Mouse (Mus musculus) heart, adult 2 months (tissue): ENCODE results near the gene Pam.

ENCODE experiments used
- CTCF ChIP-seq: fragments of 200-600 bp; IDR thresholded peaks from 2 replicates; pipeline ENCODE4 v1.8.1; 2022; ENCODE audit warnings: antibody characterized with exemption, mild to moderate bottlenecking, moderate library complexity
- EP300 ChIP-seq: fragments of 200-500 bp; IDR thresholded peaks from 2 replicates; pipeline ENCODE4 v1.6.1; 2011; ENCODE audit warnings: low read depth, low read length, control low read depth; ENCODE audit not compliant: insufficient read depth
- POLR2A ChIP-seq: fragments of 200-500 bp; IDR thresholded peaks from 2 replicates; pipeline ENCODE4 v1.6.1; 2011; ENCODE audit warnings: mild to moderate bottlenecking, low read depth, low read length, control low read depth; ENCODE audit not compliant: insufficient read depth

DNA sequence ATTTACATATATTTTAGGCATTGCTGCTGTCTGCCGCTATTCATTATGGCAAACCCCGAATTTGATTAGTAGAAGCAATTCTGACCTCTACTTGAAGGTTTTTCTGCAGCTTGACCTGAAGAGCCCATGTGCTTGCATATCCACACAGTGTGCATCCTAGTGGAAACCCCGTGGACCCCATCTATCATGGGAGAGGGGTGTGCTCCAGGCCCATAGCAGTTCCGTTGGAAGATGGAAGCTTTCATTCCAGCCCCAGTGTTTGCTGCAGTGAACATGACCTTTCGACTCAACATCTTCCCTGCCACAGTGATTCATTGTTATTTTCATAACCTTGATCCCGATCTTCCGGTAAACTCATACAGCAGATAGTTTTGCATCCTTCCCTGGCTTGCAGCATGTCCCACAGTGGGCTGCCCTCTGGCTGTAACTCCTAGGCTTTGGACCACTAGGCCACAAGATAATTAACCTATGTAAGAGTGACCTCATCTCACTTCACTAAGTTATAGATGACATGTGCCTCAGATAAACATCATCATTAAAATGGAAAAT lies 191.5 kb downstream of the Pam start:
- no peak for TF ChIP-seq EP300
- TF ChIP-seq POLR2A, result no peak
- TF ChIP-seq CTCF, result no peak
